Mouse (Mus musculus) lung, embryonic 15.5 days (tissue): ENCODE data around the gene Cpn1. TPM values are rescaled to one million over a fixed set of nuclear protein-coding genes. Genes with fewer than 3 reads are reported as not detected.

Experiments
- ATAC-seq: fragments of 200-750 bp; cut with Nextera tagmentation; 2 replicates; pipeline ENCODE4 v1.8.0; 2017; ENCODE audit warnings: moderate number of reproducible peaks, borderline replicate concordance; ENCODE audit not compliant: low FRiP score, low TSS enrichment; ENCODE audit errors: extremely low read depth
- H3K27ac ChIP-seq: fragments of 300-500 bp; sonication (generic); 2 replicates; pipeline ENCODE4 v1.5.1; 2015; ENCODE audit warnings: moderate library complexity, mild to moderate bottlenecking, inconsistent platforms
- H3K27me3 ChIP-seq: fragments of 300-500 bp; sonication (generic); 2 replicates; pipeline ENCODE4 v1.6.1; 2015; ENCODE audit warnings: inconsistent platforms
- H3K36me3 ChIP-seq: fragments of 300-500 bp; sonication (generic); 2 replicates; pipeline ENCODE4 v1.6.1; 2015; ENCODE audit warnings: inconsistent platforms
- H3K4me1 ChIP-seq: fragments of 300-500 bp; sonication (generic); 2 replicates; pipeline ENCODE4 v1.6.1; 2015; ENCODE audit warnings: inconsistent platforms
- H3K4me2 ChIP-seq: fragments of 300-500 bp; sonication (generic); 2 replicates; pipeline ENCODE4 v1.6.1; 2015; ENCODE audit warnings: inconsistent platforms, mild to moderate bottlenecking, moderate library complexity
- H3K4me3 ChIP-seq: fragments of 300-500 bp; sonication (generic); 2 replicates; pipeline ENCODE4 v1.5.1; 2015; ENCODE audit warnings: mild to moderate bottlenecking, inconsistent platforms
- H3K9ac ChIP-seq: fragments of 300-500 bp; sonication (generic); 2 replicates; pipeline ENCODE4 v1.6.1; 2015; ENCODE audit warnings: inconsistent platforms
- H3K9me3 ChIP-seq: fragments of 300-500 bp; sonication (generic); 2 replicates; pipeline ENCODE4 v1.6.1; 2016; ENCODE audit warnings: inconsistent platforms
- WGBS: fragments of 180-500 bp; shearing (Covaris S2); methylation state at CpG from one replicate; pipeline ENCODE4 v1.1.7; 2015; 5-methylcytosine and 5-hydroxymethylcytosine counted together
- polyA plus RNA-seq: library from polyadenylated mRNA; unstranded; fragments of >200 nt; fragmentation: Nextera tagmentation; extraction: Ambion mirVana; gene quantifications from 2 replicates; pipeline ENCODE4 v1.2.1, GENCODE M21; 2015

Gene Cpn1
- polyA plus RNA-seq, 1 experiment from 2014 or later, result 5.8 TPM

DNA sequence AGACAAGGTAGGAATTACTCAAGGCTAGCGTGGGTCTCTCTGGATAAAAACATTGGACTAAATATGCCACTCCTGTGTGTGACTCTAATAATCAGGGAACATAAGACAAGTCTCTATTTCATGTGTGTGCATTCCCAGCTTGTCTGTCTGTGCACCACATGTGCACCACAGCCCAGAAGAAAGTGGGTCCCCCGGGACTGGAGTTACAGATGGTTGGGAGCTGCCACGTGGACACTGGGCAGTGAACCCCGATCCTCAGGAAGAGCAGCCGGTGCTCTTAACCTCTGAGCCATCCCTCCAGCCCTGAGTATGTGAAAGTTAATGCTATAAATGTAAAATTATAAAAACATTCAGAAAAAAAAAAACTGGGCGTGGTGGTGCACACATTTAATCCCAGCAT is 68.6 kb downstream of the Cpn1 start:
- Histone ChIP-seq H3K9ac (no peak overlapping the region), H3K36me3 (no peaks in the 10 kb centered on the region), H3K9me3 (no peaks in the 10 kb centered on the region), H3K4me3 (no peak overlapping the region), H3K27me3 (no peaks in the 10 kb centered on the region), H3K4me1 (peaks cover 31% of the 10 kb centered on the region), H3K4me2 (no peak overlapping the region), H3K27ac (no peak overlapping the region)
- ATAC-seq, result no peak
- WGBS, result 85% methylated on average over 6 of the region's 6 CpGs

DNA sequence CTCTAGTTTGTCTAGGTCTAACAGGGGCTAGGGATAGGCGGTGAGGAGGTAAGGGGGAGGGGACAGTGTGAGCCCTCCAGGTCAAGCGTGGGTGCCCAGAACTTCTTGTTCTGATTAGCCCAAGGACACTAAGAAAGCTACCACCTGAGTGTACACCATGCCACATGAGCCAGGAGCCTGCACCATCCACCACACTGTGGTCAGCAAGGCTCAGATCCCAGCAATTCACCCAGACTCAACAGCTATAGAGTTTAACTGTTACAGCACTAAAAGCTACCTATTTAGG is 69.0 kb downstream of the Cpn1 start:
- Histone ChIP-seq H3K27ac (no peak overlapping the region), H3K4me1 (peaks cover 31% of the 10 kb centered on the region), H3K36me3 (no peaks in the 10 kb centered on the region), H3K9me3 (no peaks in the 10 kb centered on the region), H3K27me3 (no peaks in the 10 kb centered on the region), H3K4me2 (peak overlapping the region; percentile 51), H3K9ac (no peak overlapping the region), H3K4me3 (peak overlapping the region; percentile 20; the same call in 1 of the 2 replicates)
- ATAC-seq, result no peak
- WGBS, result 60% methylated on average over 2 of the region's 2 CpGs

DNA sequence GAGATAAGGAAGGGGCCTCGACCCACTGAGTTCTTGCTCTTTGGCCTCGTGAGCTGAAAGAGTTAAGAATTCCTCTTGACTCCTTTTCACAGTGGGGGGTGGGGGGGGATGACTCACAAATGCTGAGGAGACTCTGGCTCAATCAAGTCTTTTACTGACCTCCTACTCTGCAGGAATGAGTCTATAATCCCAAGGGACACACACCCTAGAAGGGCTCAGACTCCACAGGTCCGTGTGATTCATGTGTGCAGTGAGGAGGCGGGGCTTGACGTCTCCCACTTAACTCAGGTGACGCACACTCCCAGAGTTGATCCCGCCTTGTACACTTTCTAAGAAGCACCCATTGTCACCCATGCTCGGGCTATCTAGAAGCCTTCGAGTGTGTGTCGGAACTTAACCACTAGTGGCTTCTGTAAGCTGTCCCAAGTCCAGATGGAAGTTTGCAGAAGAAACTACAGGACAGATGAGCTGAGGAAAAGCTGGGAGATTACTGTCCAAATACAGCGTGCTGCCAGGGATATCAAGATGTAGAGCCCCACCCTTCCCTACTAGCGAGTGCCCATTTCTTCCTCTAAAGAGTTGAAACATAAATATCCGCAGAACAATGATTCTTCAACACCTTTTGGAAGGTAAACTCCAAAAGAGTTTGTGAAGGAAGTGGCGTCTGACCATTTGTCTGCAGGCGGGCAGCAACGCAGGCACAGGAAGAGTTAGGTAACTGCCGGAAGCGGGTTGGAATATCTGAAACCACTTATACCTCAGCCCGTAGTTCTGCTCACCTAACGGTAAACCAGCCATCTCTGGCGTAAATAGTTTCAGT is 69.6 kb downstream of the Cpn1 start:
- 37% methylated on average over 21 of the region's 21 CpGs for whole genome bisulfite sequencing
- no peaks in the 10 kb centered on the region for H3K9me3 ChIP-seq
- no peak overlapping the region for H3K27ac ChIP-seq
- no peaks in the 10 kb centered on the region for H3K27me3 ChIP-seq
- peak overlapping the region; percentile 51 for H3K4me2 ChIP-seq
- ATAC-seq, result no peak
- peaks cover 31% of the 10 kb centered on the region for H3K4me1 ChIP-seq
- H3K9ac ChIP-seq, result no peak overlapping the region
- peak overlapping the region; percentile 20 for H3K4me3 ChIP-seq
- H3K36me3 ChIP-seq, result peaks cover 2% of the 10 kb centered on the region; the same call in 1 of the 2 replicates

DNA sequence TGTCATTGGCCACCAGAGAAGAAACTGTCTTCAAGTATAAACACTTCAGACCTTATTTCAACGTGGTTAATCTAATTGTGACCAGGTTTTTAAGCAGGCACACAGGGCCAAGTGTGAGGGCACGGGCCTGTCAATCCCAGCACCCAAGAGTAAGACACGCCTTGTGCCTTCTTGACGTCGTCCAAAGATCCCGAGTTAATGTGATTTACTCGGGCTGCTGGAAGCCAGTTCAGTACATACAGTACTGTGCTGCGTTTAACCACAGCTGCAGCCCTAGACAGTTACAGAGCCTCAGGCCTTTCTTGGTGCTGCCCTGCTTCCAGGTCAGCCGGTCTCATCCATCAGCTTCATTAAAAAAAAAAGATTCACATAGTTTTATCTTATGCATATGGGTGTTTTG is 70.9 kb downstream of the Cpn1 start:
- whole genome bisulfite sequencing, result 71% methylated on average over 9 of the region's 9 CpGs

DNA sequence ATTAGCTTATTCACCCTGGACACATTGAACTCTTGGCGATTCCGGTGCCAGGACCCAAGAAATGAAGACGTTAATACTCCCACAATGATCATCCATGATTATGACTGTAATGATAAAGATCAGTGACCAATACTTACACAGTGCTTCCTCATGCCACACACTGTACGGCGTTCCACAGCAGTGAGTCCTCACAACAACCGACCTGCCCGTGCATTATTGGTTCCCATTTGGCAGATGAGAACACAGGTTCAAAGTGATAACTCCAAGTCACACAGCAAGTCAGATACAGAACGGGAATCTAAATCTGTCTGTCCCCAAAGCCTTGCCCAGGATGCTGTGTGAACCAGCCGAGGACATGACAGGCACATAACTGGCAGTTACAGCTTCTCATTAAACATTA is 71.4 kb downstream of the Cpn1 start:
- H3K9me3 ChIP-seq, result no peaks in the 10 kb centered on the region
- no peak overlapping the region for H3K9ac ChIP-seq
- WGBS, result 81% methylated on average over 9 of the region's 9 CpGs
- peaks cover 8% of the 10 kb centered on the region; the same call in 1 of the 2 replicates for H3K36me3 ChIP-seq
- no peaks in the 10 kb centered on the region for H3K27me3 ChIP-seq
- H3K4me2 ChIP-seq, result no peak overlapping the region
- H3K4me3 ChIP-seq, result no peak overlapping the region
- H3K4me1 ChIP-seq, result peaks cover 15% of the 10 kb centered on the region
- no peak for ATAC-seq
- H3K27ac ChIP-seq, result no peak overlapping the region

More for the DNA sequence above, 70.9 kb downstream of the Cpn1 start:
- H3K9ac ChIP-seq, result no peak overlapping the region
- H3K4me1 ChIP-seq, result peaks cover 18% of the 10 kb centered on the region
- peaks cover 8% of the 10 kb centered on the region; the same call in 1 of the 2 replicates for H3K36me3 ChIP-seq
- no peak overlapping the region for H3K4me3 ChIP-seq
- no peaks in the 10 kb centered on the region for H3K9me3 ChIP-seq
- no peak overlapping the region for H3K27ac ChIP-seq
- ATAC-seq, result no peak
- no peak overlapping the region for H3K4me2 ChIP-seq
- no peaks in the 10 kb centered on the region for H3K27me3 ChIP-seq

DNA sequence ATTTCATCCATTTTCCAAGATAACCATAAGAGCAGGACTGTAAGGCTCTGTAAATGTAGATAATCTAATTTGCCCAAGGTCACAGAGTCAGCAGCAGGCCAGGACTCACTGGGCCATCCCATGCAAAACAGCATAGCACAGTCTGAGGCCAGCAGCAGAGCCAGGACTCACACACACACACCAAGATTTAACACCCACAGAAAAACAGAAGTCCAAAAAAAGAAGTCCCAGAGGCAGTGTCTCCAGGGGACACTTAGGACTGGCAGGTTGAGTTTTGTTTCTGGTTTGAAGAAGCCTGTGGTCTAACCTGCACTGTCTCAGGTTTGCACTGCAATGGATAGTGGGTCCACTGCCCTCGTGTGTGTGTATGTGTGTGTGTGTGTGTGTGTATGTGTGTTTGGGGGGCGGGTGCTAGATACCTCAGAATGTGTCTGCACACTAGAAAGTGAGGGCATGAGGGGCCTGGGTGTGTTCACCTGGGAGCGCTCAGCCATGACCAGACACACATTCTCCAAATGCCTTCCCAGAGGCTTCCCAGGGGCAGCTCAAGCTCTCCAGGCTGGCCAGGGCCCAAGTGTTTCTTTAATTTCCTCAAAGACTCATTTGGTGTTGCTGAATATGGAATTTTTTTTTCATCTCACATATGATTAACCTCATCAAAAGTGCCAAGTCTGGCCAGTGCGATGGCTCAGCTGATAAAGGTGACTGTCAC is 73.4 kb downstream of the Cpn1 start:
- Histone ChIP-seq H3K27me3 (no peaks in the 10 kb centered on the region), H3K4me3 (no peak overlapping the region), H3K4me1 (peaks cover 15% of the 10 kb centered on the region), H3K9ac (no peak overlapping the region), H3K9me3 (no peaks in the 10 kb centered on the region), H3K4me2 (no peak overlapping the region), H3K36me3 (peaks cover 23% of the 10 kb centered on the region; the same call in 1 of the 2 replicates), H3K27ac (no peak overlapping the region)
- no peak for ATAC-seq
- WGBS, result 67% methylated on average over 4 of the region's 4 CpGs

DNA sequence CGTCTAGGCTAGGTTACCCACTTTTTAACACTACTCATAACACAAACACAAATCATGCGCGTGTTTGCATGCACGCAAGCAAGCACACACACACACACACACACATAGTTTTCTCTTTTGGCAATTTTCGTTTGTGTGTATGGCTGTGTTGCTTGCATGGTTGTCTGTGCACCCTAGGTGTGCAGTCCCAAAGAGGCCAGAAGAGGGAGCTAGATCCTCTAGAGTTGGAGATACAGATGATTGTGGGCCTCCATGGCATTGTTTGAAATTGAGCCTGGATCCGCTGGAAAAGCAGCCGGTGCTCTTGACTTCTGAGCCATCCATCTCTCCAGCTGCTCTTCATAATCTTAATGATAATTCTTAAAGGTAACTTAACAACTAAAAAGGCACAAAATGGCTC is 79.9 kb downstream of the Cpn1 start:
- Histone ChIP-seq H3K4me3 (no peak overlapping the region), H3K27me3 (no peaks in the 10 kb centered on the region), H3K27ac (no peak overlapping the region), H3K4me1 (peaks cover 6% of the 10 kb centered on the region; the same call in 1 of the 2 replicates), H3K36me3 (peaks cover 26% of the 10 kb centered on the region; the same call in 1 of the 2 replicates), H3K9ac (no peak overlapping the region), H3K4me2 (no peak overlapping the region), H3K9me3 (no peaks in the 10 kb centered on the region)
- WGBS, result 88% methylated on average over 7 of the region's 7 CpGs
- ATAC-seq, result no peak

Other genes with a start within 250 kb of the Cpn1 start
- gene Cutc, start 233.6 kb downstream of the Cpn1 start, polyA plus RNA-seq, result 15.3 and 15.6 TPM in 2 replicates
- 8.0 and 11.2 TPM in 2 replicates for gene Cox15, start 233.6 kb downstream of the Cpn1 start, polyA plus RNA-seq
- 0.04 and 0.10 TPM in 2 replicates for gene Abcc2, start 204.4 kb downstream of the Cpn1 start, polyA plus RNA-seq
- 22.2 and 22.4 TPM in 2 replicates for gene Dnmbp, start 46.4 kb downstream of the Cpn1 start, polyA plus RNA-seq
- gene Cyp2c23, start 42.7 kb upstream of the Cpn1 start, polyA plus RNA-seq, result 0.35 TPM in 2 replicates
- 38.9 and 41.9 TPM in 2 replicates for gene Erlin1, start 83.2 kb upstream of the Cpn1 start, polyA plus RNA-seq
- gene Chuk, start 120.9 kb upstream of the Cpn1 start, polyA plus RNA-seq, result 37.1 and 40.8 TPM in 2 replicates
- gene Cwf19l1, start 149.3 kb upstream of the Cpn1 start, polyA plus RNA-seq, result 33.9 and 34.6 TPM in 2 replicates
- 76.2 and 79.1 TPM in 2 replicates for gene Bloc1s2, start 159.9 kb upstream of the Cpn1 start, polyA plus RNA-seq
- gene Pkd2l1, start 205.9 kb upstream of the Cpn1 start, polyA plus RNA-seq, result 0.04 TPM in 1 of 2 replicates, not detected in the other
- gene Scd3, start 216.7 kb upstream of the Cpn1 start, polyA plus RNA-seq, result 0.58 and 0.64 TPM in 2 replicates